Mouse (Mus musculus) neutrophil, adult 5-6 weeks (primary cell): Measurements from ENCODE around the gene Myl6b. TPM values are rescaled to one million over a fixed set of nuclear protein-coding genes. Genes with fewer than 3 reads are reported as not detected.
"Not testable (repeated sequence)": the region's sequence is repeated elsewhere in the genome, so short reads cannot be mapped to it uniquely, and the experiment has no call there.

Source experiments
- ATAC-seq: fragments of 151-379, 151-347 bp; 2 replicates; pipeline ENCODE4 v1.8.0; 2017; ENCODE audit warnings: mild to moderate bottlenecking, moderate TSS enrichment; ENCODE audit not compliant: insufficient number of reproducible peaks, poor library complexity, low FRiP score, severe bottlenecking; ENCODE audit errors: extremely low read depth
- total RNA-seq: library from RNA; stranded (forward); fragments of 200-1000 nt; gene quantifications from 2 replicates; pipeline ENCODE4 v1.2.3, GENCODE M21; 2017

Gene Myl6b
- total RNA-seq, 1 experiment from 2014 or later, result 0.58 TPM

DNA sequence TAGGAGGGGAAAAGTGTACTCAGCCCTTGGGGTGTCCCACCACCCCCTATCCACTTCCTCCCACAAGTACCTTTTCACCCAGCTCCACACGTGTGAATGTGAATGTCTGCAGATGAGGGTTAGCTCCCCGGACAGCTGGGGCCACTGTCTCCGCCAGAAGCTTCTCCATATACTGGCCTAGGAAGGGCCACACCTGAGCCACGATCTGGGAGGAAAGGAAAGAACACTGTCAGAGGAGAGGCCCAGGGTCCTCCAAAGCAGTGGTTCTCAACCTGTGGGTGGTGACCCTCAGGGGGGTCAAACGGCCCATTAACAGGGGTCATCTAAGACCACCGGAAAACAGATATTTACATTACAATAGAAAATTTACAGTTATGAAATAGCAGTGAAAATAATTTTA, 23.9 kb upstream of the Myl6b start:
- ATAC-seq, result no peak

- ATAC-seq, result no peak
These were observed 22.1 kb upstream of the Myl6b start for GRCm38 (mm10) chr10:128520591-128520990.

GRCm38 (mm10) chr10:128518833-128519232, 20.3 kb upstream of the Myl6b start:
- peak; percentile 51; the same call in 1 of the 2 replicates for ATAC-seq

- no peak for ATAC-seq
These were observed 18.2 kb upstream of the Myl6b start for GRCm38 (mm10) chr10:128516677-128517076.

DNA sequence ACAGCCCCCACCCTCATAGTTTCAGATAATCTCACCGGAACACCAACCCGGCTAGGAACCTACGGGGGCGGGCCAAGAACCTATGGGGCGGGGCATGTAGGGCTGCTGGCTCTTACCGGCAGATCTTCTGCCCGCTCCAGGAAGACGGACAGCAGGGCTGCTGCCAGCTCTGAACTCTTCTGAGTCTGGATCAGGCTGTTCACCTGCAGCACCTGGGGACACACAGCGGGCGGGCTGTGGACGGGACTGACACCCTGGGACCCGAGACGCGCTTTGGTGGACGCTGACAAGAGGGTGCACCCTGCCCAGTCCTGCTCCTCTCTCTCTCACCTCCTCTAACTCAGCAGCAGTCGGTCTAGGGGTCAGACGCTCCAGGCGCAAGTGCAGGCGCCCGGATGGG, 17.5 kb upstream of the Myl6b start:
- no peak for ATAC-seq

GRCm38 (mm10) chr10:128515044-128515443, 16.6 kb upstream of the Myl6b start:
- ATAC-seq, result no peak

DNA sequence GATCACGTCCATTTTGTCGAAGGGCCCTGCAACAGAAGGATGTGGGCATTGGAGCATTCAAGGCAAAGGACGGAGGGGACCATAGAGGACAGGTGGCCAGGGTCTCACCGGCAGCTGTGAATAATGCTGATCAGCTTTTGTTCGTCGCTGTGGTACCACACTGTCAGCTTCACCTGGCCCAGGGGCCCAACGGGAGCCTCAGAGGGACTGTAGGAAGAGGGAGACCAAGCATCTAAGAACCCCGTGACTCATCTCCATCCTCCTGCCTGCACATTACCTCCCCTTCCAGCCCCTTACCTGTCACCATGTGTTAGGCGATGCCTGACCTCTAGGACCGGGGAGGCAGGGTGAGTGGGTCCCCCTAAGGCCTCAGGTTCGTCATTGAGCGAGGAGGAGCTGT, 13.3 kb upstream of the Myl6b start:
- ATAC-seq, result no peak

GRCm38 (mm10) chr10:128511189-128511588, 12.7 kb upstream of the Myl6b start:
- no peak for ATAC-seq

DNA sequence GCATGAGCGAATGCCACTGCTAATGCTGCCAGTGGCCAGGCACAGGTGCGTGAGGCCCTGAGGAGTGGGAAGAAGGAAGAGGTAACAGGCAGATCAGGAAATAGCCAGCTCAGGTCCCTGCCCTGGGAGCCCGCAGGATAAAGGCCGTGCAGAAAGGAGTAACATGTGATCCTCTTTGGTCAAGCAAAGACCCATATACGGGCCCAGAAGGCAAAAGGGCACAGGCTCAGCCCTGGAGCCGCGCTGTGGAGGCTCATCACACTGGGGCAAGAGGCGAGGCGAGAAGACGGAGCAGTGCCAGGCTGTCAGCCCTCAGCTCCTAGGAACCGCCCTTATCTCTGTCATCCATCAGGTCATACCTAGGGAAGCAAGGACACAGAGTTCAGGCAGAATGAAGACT, 11.8 kb upstream of the Myl6b start:
- ATAC-seq, result no peak

DNA sequence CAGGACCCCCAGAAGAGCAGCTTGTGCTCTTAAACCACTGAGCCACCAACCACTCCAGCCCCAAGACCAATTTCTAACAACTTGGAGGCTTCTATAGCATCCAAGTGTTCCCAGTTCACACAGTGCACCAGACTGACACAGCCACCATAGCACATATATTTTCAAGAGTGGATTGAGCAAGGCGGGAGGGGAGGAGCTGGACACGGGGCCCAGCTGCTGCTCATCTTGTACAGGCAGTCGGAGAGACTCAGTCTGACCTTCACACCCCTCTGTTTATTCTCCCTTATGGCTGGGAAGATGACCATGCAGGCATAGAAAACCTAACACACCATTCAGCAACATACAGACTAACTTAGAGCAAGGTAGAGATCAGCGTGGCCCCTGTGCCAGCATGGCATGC, 11.3 kb upstream of the Myl6b start:
- no peak for ATAC-seq

GRCm38 (mm10) chr10:128509203-128509602, 10.7 kb upstream of the Myl6b start:
- ATAC-seq, result no peak

DNA sequence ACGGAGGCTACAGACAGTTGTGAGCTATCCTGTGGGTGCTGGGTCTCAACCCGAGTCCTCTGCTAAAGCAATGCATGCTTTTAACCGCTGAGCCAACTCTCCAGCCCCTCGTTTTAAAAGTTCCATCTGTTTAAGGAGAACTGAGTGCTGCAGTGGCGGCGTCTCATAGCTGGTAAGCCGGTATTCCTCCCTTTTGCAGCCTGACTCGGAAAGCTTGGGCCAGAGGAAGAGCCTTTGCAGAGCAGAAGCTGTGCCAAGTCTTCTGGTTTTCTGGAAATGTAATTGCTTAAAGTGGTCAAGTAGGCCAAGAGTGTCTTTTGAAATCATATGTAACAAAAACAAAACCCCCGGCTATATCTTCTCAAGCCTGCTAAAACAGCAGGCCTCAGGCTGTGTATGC, 9.8 kb upstream of the Myl6b start:
- ATAC-seq, result no peak

DNA sequence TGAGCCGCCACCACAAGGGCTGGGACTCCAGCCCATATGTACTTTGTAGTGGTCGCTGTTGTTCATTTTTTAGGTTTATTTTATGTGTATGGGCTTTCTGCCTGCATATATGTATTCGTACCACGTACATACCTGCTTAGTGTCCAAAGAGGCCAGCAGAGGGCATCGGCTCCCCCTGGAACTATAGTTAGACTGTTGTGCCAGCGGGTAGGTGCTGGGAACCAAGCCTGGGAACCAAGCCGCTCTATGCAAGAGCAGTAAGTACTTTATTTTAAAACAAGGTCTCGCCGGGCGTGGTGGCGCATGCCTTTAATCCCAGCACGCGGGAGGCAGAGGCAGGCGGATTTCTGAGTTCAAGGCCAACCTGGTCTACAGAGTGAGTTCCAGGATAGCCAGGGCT, 7.5 kb upstream of the Myl6b start:
- ATAC-seq, result no peak

DNA sequence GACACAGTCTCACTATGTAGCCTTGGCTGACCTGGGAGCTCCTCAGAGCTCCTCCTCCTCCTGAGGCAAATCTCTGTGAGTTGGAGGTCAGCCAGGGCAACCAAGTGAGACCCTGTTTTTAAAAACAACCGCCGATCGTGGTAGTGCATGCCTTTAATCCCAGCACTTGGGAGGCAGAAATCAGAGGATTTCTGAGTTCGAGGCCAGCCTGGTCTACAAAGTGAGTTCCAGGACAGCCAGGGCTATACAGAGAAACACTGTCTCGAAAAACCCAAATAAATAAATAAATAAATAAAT, 6.8 kb upstream of the Myl6b start:
- ATAC-seq, result not testable (repeated sequence)

DNA sequence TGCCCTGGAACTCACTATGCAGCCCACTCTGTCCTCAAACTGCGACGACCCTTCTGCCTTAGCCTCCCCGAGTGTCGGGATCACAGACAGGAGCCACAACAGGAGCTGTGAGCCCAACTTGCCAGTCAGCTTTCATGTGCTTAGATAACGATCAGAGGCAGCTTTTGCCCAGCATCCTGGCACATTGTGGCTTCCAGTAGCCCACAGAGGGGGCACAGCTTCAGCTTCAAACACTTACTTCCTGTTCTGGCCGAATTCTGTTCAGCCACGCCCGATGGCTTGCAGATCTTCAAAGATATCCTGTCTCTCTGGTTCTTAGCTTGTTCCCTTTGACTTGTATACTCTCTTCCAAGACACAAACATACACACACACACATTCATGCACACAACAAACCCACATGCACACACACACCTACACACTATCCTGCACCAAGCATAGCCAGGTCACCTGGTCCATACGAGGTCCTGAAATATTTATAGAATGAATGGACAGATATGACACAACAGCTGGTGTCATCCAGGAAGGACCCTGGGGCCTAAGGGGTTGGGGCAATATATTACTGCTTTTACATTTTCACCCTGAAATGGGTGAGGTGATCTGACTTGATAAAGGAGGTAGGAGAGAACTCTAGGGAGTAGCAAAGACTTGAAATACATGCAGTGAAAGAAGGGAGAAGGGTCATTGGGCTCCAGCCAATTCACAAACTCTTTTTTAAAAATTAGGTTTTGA, 6.3 kb upstream of the Myl6b start:
- ATAC-seq, result peak; percentile 64; the same call in 1 of the 2 replicates

DNA sequence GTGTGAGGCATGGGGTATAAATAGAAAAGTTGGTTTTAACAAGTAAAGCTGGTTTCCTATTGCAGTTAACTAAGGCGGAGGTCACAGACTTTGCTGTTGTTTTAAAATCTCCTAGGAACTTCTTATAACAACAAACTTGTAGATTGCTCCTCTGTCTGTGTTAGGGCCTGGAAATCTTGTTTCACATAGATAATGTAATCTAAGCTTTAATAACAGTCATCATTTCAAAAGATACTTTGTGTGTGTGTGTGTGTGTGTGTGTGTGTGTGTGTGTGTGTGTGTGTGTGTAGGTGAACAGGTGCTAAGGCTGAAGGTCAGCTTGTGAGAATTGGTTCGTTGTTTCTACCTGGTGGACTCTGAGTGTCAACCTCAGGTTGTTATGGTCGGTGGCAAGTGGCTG, 5.5 kb upstream of the Myl6b start:
- no peak for ATAC-seq

GRCm38 (mm10) chr10:128503532-128503931, 5.0 kb upstream of the Myl6b start:
- ATAC-seq, result no peak

DNA sequence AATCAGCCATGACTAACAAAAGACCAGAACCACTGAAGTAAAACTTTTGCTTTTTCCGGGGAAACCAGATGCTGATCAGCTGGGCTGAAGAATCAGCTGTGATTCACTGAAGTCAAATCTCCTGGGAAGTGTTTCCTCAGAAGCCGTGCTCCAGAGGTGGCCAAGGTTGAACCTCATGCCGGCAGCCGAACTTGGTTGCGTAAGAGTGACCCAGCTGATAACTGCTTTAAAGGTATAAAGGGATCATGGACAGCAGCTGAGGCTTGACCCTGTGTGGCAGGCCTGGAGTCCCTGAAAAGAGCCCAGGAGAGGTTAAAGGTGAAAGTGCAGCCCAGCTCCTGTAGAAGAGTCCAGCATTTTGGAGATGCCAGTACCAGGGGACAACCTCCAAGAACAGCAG, 3.9 kb upstream of the Myl6b start:
- no peak for ATAC-seq

DNA sequence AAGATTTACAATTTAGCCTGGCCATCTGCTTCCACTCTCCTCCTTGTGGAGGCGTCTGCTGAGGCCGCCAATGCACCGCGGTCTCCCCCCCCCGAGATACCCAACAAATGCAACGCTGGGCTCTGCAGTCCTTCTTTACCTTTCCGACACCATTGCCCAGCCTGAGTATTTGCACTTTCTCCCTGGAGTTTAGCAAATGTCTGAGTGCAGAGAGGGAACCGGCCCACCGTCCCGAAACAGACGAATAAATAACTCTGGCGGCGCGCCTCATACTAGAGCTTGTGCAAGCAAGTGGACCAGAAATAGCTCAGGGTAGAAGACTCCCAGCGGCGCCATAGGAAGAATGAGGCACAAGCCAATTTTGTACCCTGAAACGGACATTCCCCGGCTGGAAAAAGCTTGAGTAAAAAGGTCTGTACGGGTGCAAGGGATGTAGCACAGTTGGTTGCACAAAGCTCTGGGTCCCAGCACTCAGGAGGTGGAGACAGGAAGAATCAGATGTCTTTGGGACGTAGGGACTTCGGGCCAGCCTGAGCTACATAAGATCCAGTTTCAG, 709 bp upstream of the Myl6b start:
- no peak for ATAC-seq

DNA sequence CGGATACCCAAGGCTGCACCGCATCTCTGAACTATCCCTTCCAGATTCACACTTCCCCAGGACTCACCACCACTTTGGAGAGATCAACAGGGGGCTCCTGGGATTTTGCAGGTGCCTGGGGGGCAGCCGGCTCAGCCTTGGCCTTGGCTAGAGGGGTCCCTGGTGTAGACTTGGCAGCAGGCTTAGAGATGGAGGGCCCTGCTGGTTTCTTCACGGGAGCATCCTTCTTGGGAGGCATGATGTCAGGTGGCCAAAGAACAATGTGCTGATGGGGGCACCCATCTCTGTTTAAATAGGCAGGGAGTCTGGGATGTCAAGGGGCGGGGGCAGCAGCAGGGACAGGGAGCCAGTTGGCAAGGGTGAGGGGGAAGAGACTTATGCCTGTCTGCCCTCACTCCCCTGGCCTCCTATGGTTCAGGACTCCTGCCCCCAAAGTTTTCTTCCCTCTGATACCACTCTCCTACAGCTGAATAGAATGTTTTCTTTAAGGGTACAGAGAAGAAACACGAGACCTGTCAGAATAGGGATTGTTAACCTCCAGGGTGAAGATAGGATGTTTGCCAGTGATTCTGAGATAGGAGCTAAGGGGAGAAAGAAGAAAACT, 1.2 kb downstream of the Myl6b start:
- ATAC-seq, result no peak
